Mouse (Mus musculus): ENCODE results near the gene Sclt1.

DNA sequence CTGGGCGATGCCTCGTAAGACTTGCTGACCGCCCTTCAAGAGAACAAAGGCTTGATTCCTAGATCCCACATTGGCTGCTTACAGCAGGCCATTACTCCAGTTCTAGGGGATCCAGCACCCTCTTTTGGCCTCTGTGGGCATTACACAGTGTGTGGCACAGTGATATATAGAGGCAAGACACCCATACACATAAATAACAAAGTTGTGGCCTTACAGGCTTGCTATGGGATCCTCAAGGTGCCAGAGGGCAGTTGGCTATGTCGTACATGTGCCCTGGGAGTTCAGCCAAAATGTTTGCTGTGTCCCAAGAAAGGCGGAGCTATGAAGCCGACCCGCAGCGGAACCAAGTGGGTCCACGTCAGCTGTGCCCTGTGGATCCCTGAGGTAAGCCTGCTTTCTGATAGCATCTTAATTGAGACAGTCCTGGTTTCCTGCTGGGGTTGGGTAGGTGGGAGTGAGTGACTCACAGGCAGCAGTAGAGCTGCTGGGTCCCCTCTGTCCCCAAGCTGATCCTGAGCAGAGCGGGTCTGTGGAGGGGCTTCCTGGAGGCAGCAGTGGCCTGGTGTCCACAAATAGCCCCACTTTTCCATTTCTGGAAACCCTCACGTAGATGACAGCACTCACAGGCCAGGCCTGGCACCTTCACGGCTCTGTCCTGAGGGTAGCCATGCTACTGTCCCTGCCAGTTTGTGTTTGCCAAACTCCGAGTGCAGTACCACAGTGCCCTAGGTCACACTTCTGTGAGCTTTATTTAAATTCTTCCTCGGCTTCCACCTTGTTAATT is 142.3 kb downstream of the Sclt1 start:
- TF ChIP-seq CTCF (IDR thresholded peaks at IDR 0.05; ENCODE audit: low read depth, low read length): peak; percentile 35
- TF ChIP-seq POLR2A (IDR thresholded peaks at IDR 0.05; ENCODE audit: borderline replicate concordance, low read depth, low read length): no peak

Measured in bone marrow macrophage, adult 2 months (primary cell).